Mouse (Mus musculus) olfactory bulb, adult 2 months (tissue): ENCODE results near the gene Wdr18.

Experiments
- CTCF ChIP-seq: fragments of 200-500 bp; IDR thresholded peaks from 2 replicates; pipeline ENCODE4 v1.5.1; 2012; ENCODE audit warnings: low read depth, mild to moderate bottlenecking, low read length, moderate library complexity; ENCODE audit not compliant: insufficient read depth
- POLR2A ChIP-seq: fragments of 200-500 bp; IDR thresholded peaks from 2 replicates; pipeline ENCODE4 v1.6.1; 2012; ENCODE audit warnings: mild to moderate bottlenecking, low read depth, low read length, moderate library complexity; ENCODE audit not compliant: insufficient read depth

GRCm38 (mm10) chr10:79974087-79974486, 14.1 kb downstream of the Wdr18 start:
- TF ChIP-seq CTCF (no peak), POLR2A (no peak)
